Mouse (Mus musculus) heart, adult 9 months (tissue): ENCODE data around the gene Hist1h2br.
A peak's percentile ranks its signal among the peaks of the same experiment; 100 is the strongest.
"Not testable (repeated sequence)": the region's sequence is repeated elsewhere in the genome, so short reads cannot be mapped to it uniquely, and the experiment has no call there.

Source experiments
- DNase-seq, 2 experiments: peaks; one replicate each; pipeline ENCODE4 v3.0.0; 2022; ENCODE audit warnings: low spot score in 2 of 2

Gene Hist1h2br

GRCm38 (mm10) chr13:21833461-21833860, at the start of gene Hist1h2br, which contains the start of gene Hist1h2ap:
Gene Hist1h2br (plus strand): TSS chr13:21833743.
Gene Hist1h2ap (minus strand): TSS chr13:21833507.
- not testable (repeated sequence) for DNase-seq

- DNase-seq: no peak
These were observed 49.2 kb upstream of the Hist1h2br start for GRCm38 (mm10) chr13:21784311-21784710.

DNA sequence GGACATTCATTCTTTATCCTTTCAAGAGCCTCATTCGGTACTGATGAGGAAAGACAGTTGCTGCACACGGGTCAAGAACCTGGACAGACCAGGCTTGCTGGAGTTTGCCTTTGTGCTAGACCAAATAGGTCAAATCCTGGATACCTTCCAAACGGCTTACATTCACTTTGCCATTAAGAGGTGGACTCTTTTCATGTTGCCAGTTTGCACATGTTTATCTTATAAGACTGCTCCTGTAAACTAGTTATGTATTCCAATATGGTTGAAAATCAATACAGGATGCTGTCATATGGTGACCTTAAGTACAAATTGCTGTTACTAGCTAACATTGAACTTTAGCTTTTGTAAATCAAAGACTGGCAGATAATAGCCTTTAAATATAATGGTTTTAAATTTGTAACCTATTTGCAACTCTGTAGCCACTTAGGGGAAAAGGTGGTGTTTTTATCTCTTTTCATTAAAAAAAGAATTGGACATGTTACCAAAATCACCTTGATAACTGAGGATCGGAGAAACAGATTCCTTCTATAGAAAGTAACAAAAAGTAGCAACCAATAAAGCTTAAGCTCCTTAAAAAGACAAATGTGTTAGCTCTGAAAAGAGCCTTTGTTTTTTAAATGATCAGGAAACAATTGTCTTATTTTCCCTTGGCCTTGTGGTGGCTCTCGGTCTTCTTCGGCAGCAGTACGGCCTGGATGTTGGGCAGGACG, 47.2 kb upstream of the Hist1h2br start:
- no peak for DNase-seq

- DNase-seq: peak; percentile 94
These were observed 46.5 kb upstream of the Hist1h2br start, which contains the start of the genes Hist1h2an and Hist1h2bp for GRCm38 (mm10) chr13:21786899-21787629. Gene Hist1h2an (minus strand): TSS chr13:21787218. Gene Hist1h2bp (plus strand): TSS chr13:21787461.

GRCm38 (mm10) chr13:21787760-21788593, 45.6 kb upstream of the Hist1h2br start:
- DNase-seq: no peak

DNA sequence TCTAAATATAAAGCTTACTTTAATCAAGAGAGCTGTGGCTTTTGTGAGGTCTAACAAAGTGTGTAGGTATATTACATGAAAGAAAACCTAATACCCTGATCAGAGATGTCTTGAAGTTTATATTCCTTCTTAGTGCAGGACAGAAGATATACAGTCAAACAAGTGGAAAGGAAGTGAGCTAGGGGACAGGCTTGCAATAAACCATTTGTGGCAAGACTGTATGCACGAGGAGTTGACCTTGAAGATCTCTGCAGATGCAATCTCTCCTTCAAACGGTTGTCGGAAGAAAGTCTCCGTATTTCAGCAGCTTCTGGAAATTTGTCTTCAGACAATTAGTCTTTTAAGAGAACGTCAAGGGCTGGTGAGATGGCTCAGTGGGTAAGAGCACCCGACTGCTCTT, 43.6 kb upstream of the Hist1h2br start:
- DNase-seq: no peak

DNA sequence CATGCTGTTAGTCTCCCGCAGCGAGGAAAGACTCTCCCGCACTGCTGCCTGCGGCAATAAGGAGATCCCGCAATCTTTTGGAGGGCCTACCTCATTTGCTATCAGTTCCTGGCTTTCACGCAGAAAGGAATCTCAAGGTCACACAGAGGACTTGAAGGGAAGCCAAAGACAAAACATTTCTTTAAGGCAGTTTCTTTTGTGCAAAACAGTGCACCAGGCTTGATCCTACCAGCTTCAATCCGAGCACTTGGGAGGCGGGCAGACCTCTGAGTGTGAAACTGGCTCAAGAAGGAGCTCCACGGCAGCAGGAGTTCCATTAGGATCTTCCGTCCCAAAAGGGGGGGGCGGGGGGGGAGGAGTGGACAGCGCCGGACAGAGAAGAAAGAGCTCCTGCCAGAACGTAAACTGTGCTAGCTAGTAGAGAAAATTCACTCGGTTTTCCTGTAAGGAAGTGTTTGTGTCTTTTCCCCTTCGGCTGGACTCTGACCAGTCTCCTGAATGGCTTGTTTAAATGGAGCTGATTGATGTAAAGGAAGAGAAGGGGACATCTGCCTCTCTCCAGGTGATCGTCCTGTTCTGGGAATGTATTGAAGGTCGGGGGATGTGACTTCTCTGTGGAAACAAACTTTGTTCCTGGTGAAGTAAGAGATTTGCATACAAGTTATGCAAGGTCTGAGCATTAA, 42.8 kb upstream of the Hist1h2br start:
- DNase-seq: no peak

- DNase-seq: no peak
These were observed 38.0 kb upstream of the Hist1h2br start for GRCm38 (mm10) chr13:21795584-21795983.

DNA sequence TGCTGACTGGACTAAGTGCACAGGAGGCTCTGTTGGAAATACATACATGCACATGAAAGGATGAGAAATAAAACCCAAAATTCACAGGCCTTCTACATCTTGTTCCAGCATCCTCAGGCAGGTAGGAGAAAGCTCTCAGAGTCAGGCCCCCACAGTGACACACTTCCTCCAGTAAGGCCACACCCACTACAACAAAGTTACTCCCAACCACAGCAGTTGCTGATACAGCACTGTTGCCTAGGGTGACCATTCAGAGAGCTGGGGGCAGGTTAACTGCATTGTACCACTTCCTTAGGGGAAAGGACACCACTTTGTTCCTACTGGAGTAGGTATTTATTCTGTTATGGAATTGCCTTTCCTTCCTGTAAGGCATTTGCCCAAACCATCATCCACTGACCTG, 36.4 kb upstream of the Hist1h2br start:
- not testable (repeated sequence) for DNase-seq

DNA sequence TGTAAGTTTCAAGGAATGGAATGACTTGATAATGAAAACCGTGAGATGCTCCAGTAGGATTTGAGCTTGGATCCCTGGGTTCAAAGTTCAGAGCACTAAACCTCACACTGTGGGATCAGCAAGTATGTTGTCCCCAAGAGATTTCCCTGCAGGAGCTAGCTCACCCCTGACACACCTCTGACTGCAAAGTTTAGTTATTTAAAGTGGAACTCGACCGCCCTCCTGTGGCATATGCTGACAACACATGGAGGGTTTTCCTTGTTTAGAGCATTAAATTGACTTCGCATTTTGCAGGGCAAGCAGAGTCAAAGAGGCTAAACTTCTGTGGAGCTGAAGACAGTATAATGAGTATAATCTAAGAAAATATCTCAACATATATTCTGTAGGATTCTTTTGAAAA, 30.5 kb upstream of the Hist1h2br start:
- not testable (repeated sequence) for DNase-seq

GRCm38 (mm10) chr13:21810073-21810472, 23.5 kb upstream of the Hist1h2br start, which contains the start of the genes Hist1h2bq and Hist1h2ao:
Gene Hist1h2bq (minus strand): TSS chr13:21810197.
Gene Hist1h2ao (plus strand): TSS chr13:21810465.
- DNase-seq: not testable (repeated sequence)

GRCm38 (mm10) chr13:21811074-21811473, 22.5 kb upstream of the Hist1h2br start:
- not testable (repeated sequence) for DNase-seq

- peak; percentile 45 to 64 for DNase-seq
These were observed 22.0 kb upstream of the Hist1h2br start, which contains the start of gene Hist1h4m for GRCm38 (mm10) chr13:21811539-21811938. Gene Hist1h4m (plus strand): TSS chr13:21811746.

GRCm38 (mm10) chr13:21812092-21812491, 21.5 kb upstream of the Hist1h2br start:
- not testable (repeated sequence) for DNase-seq

GRCm38 (mm10) chr13:21820082-21820890, 13.3 kb upstream of the Hist1h2br start:
- DNase-seq: not testable (repeated sequence)

DNA sequence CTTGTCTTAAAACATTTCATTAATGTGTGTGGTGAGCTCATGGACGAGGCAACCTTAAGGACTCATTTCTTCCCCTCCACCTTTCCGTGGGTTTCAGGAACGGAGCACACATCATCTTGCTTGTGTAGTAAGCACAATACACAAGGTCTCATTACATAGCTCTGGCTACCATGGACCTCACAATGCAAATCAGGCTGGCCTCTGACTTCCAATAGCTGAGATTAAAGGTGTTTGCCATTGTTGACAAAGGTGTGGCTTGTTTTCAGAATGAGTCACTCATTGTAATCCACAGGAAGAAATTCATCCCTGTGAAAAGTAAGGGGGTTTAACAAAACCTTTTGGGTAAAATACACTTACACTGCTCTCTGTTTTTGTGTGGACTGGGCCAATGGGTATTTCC, 5.0 kb upstream of the Hist1h2br start:
- no peak for DNase-seq

DNA sequence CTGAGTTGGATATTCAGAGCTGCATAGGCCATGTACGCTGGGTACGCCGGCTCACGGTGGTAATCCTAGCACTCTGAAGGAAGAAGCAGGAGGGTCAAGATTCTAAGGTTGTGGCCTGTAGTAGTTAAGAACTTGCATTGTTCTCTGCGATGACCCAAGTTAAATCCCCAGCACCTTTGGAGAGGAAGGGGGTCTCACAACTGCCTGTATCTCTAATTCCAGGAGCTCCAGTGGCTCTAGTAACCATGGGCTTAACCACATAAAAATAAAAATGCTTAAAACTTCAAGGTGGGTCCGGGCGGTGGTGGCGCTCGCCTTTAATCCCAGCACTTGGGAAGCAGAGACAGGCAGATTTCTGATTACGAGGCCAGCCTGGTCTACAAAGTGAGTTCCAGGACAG, 3.2 kb upstream of the Hist1h2br start:
- DNase-seq: no peak

DNA sequence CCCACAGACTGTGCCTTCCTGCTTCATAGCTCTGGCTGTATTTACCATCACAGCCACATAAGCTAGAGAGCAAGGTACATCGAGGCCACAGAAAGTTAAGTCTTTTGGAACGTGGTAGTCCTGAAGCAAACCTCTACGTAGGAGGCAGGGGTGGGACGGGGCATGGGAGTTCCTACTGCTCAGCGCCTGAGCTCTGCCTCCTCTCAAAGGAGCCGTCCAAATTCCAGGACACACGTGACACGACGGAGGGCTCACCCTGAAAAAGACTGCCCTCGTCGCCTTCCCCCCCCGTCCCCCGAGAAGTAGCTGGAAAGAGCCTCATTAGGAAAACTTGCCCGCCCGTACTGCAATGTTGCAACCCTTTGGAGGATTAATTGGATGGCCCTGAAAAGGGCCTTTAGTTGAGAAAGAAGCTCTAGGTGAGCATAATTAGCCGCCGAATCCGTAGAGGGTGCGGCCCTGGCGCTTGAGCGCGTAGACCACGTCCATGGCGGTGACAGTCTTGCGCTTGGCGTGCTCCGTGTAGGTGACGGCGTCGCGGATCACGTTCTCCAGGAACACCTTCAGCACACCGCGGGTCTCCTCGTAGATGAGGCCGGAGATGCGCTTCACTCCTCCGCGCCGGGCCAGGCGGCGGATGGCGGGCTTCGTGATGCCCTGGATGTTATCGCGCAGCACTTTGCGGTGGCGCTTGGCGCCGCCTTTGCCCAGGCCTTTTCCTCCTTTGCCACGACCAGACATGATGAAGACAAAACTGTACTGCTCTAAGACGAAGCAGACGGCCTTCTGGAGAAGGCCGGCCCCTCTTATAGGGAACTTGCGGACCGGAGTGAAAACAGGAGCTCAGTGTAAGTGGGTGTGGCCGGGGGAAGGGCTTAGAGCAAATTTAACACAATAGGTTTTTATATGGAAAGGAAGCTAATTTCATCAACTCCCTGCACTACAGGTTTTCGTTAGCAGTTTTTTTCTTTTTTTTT, 1.8 kb upstream of the Hist1h2br start, which contains the start of gene Hist1h4n:
Gene Hist1h4n (minus strand): TSS at position 779 of the 977 bp plus-strand sequence.
- peak; percentile 26 to 59 for DNase-seq

DNA sequence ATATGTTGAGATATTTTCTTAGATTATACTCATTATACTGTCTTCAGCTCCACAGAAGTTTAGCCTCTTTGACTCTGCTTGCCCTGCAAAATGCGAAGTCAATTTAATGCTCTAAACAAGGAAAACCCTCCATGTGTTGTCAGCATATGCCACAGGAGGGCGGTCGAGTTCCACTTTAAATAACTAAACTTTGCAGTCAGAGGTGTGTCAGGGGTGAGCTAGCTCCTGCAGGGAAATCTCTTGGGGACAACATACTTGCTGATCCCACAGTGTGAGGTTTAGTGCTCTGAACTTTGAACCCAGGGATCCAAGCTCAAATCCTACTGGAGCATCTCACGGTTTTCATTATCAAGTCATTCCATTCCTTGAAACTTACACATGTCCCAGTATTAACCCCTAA, 7.0 kb downstream of the Hist1h2br start:
- DNase-seq: not testable (repeated sequence)
